Mouse (Mus musculus) heart, postnatal 0 days (tissue): ENCODE data around the gene Wdr45b. TPM values are rescaled to one million over a fixed set of nuclear protein-coding genes. Genes with fewer than 3 reads are reported as not detected.

Experiments used
- ATAC-seq: fragments of 200-750 bp; cut with Nextera tagmentation; 2 replicates; pipeline ENCODE4 v1.8.0; 2017; ENCODE audit warnings: low read depth, moderate number of reproducible peaks, moderate library complexity; ENCODE audit not compliant: insufficient read depth
- DNase-seq: peaks from one replicate; pipeline ENCODE4 v3.0.0-alpha.2; 2016; ENCODE audit warnings: low spot score
- H3K27ac ChIP-seq: fragments of 300-500 bp; sonication (generic); 2 replicates; pipeline ENCODE4 v1.5.1; 2014; ENCODE audit warnings: low read depth, mild to moderate bottlenecking
- H3K27me3 ChIP-seq: fragments of 300-500 bp; sonication (generic); 2 replicates; pipeline ENCODE4 v1.6.1; 2014; ENCODE audit warnings: low read length, mixed read lengths; ENCODE audit not compliant: control insufficient read depth, insufficient read depth
- H3K36me3 ChIP-seq: fragments of 300-500 bp; sonication (generic); replicated peaks from 2 replicates; pipeline ENCODE4 v1.6.1; 2014; ENCODE audit warnings: low read length, mixed read lengths; ENCODE audit not compliant: control insufficient read depth, insufficient read depth
- H3K4me1 ChIP-seq: fragments of 300-500 bp; sonication (generic); 2 replicates; pipeline ENCODE4 v1.6.1; 2014; ENCODE audit warnings: antibody characterized with exemption; ENCODE audit not compliant: control insufficient read depth, insufficient read depth
- H3K4me2 ChIP-seq: fragments of 300-500 bp; sonication (generic); 2 replicates; pipeline ENCODE4 v1.6.1; 2014; ENCODE audit warnings: low read depth, mild to moderate bottlenecking, low read length, moderate library complexity
- H3K4me3 ChIP-seq: fragments of 300-500 bp; sonication (generic); 2 replicates; pipeline ENCODE4 v1.5.1; 2014; ENCODE audit warnings: low read depth, low read length
- H3K9ac ChIP-seq: fragments of 300-500 bp; sonication (generic); replicated peaks from 2 replicates; pipeline ENCODE4 v1.6.1; 2014; ENCODE audit warnings: low read depth, low read length, mixed read lengths
- H3K9me3 ChIP-seq: fragments of 300-500 bp; sonication (generic); replicated peaks from 2 replicates; pipeline ENCODE4 v1.6.1; 2016; ENCODE audit warnings: low read length; ENCODE audit not compliant: control insufficient read depth
- CTCF ChIP-seq: IDR thresholded peaks from 2 replicates; pipeline ENCODE4 v1.5.1; 2016; ENCODE audit warnings: antibody characterized with exemption, control low read depth, low read depth
- EP300 ChIP-seq: IDR thresholded peaks from 2 replicates; pipeline ENCODE4 v1.6.1; 2016; ENCODE audit warnings: antibody characterized with exemption, low read depth
- WGBS: fragments of 180-500 bp; shearing (Covaris S2); extraction: QIAGEN DNeasy Blood & Tissue Kit; methylation state at CpG from one replicate; pipeline ENCODE4 v1.1.7; 2014; 5-methylcytosine and 5-hydroxymethylcytosine counted together
- polyA plus RNA-seq: library from polyadenylated mRNA; unstranded; fragments of >200 nt; fragmentation: Nextera tagmentation; extraction: Ambion mirVana; gene quantifications from 2 replicates; pipeline ENCODE4 v1.2.1, GENCODE M21; 2015
- total RNA-seq: library from RNA; depleted of rRNA; stranded (reverse); fragments of >200 nt; gene quantifications from 2 replicates; pipeline ENCODE4 v1.2.3, GENCODE M21; 2014; ENCODE audit warnings: low replicate concordance

Wdr45b gene
- total and polyA plus RNA-seq, 2 experiments from 2014 or later: 64.7 to 76.1 TPM

DNA sequence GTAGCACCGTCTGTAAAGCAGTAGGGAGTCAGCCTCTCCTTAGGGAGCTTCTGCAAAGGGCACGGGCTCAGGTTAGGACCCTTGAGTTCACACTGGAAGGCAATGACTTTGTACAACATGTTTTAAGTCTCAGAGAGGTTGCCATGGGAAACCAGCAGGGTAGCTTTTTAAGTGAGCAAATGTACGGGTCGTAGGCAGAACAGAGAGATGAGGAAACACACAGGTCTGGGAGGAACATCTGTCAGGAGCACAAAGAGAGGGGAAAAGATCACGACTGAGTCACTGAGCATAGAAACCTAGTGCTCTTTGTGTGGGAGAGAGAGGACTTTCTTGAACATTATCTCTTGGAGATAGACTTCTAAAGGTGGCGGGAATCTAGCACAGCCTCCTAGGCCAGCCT is 26.0 kb upstream of the Wdr45b start:
- 56% methylated on average over 6 of the region's 6 CpGs for WGBS
- Histone ChIP-seq H3K4me2 (no peak overlapping the region), H3K27ac (no peak overlapping the region), H3K9me3 (no peaks in the 10 kb centered on the region), H3K36me3 (no peaks in the 10 kb centered on the region), H3K27me3 (no peaks in the 10 kb centered on the region), H3K9ac (no peak overlapping the region), H3K4me1 (no peaks in the 10 kb centered on the region), H3K4me3 (no peak overlapping the region)
- TF ChIP-seq EP300 (no peak), CTCF (no peak)
- no peak for DNase-seq
- ATAC-seq: no peak

DNA sequence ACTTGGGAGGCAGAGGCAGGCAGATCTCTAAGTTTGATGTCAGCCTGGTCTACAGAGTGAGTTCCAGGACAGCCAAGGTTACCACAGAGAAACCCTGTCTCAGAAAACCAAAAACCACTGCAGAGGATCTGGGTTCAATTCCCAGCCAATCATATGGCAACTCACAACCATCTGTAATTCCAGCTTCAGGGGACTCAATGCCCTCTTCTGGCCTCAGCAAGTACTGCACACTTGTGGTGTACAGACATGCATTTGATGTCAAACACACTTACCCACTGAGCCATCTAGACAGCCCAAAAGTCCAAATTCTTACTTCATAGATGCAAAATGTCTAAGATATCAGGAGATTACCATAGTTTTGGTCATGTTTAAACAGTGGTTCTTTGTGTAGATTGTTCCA is 24.4 kb upstream of the Wdr45b start:
- Histone ChIP-seq H3K9ac (no peak overlapping the region), H3K9me3 (no peaks in the 10 kb centered on the region), H3K27ac (no peak overlapping the region), H3K4me3 (no peak overlapping the region), H3K4me2 (no peak overlapping the region), H3K4me1 (no peaks in the 10 kb centered on the region), H3K27me3 (no peaks in the 10 kb centered on the region), H3K36me3 (no peaks in the 10 kb centered on the region)
- DNase-seq: no peak
- TF ChIP-seq EP300 (no peak), CTCF (no peak)
- no peak for ATAC-seq

DNA sequence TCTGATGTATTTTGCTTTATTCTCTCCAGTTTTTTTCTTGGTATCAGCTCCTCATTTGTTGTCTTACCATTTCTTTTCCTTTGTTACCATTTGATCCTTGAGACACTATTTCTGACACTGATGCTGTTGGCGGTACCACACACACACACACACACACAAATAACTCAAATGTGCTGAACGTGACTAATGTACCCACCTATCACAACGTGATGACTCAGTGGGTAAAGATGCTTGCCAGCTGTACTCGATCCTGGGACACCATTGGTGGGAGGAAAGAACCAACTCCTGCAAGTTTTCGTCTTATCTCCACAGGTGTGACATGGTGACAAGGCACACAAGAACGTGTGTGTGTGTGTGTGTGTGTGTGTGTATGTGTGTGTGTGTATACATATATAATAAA is 19.1 kb upstream of the Wdr45b start:
- TF ChIP-seq CTCF (no peak), EP300 (no peak)
- Histone ChIP-seq H3K27me3 (no peaks in the 10 kb centered on the region), H3K9ac (no peak overlapping the region), H3K4me1 (no peaks in the 10 kb centered on the region), H3K4me3 (no peak overlapping the region), H3K9me3 (no peaks in the 10 kb centered on the region), H3K4me2 (no peak overlapping the region), H3K36me3 (no peaks in the 10 kb centered on the region), H3K27ac (no peak overlapping the region)
- 43% methylated on average over 6 of the region's 6 CpGs for WGBS
- ATAC-seq (no peak), DNase-seq (no peak)

DNA sequence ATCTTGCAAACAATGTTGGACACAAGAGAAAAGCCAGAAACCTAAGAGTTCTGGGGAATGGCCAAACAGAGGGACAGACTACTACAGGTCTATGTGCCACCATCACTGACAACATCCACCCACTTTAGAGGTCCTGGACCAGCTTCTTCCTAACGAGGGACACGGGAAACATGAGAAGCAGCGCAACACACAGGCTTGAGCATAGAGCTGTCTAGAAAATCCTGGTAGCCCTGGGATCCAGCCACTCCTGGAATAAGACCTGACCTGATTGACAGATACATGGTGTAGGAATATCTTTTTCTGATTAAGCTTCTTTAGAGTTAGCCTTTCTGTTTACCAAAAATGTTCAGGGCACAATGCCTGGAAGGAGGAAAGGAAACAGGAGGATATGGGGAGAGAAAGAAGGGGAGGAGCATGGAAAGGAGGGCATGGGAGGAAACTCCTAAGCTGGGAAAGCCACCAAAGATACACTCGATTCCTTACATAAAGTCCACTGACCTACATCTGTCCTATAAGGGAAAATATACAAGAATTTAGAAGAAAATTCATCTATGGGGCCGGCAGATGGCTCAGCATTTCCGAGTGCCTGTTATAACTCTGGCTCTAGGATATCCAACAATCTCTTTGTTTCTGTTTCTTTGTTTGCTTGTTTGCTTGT is 16.2 kb upstream of the Wdr45b start:
- Histone ChIP-seq H3K27me3 (no peaks in the 10 kb centered on the region), H3K27ac (no peak overlapping the region), H3K4me1 (no peaks in the 10 kb centered on the region), H3K4me3 (no peak overlapping the region), H3K36me3 (no peaks in the 10 kb centered on the region), H3K9me3 (no peaks in the 10 kb centered on the region), H3K9ac (no peak overlapping the region), H3K4me2 (no peak overlapping the region)
- TF ChIP-seq CTCF (no peak), EP300 (no peak)
- ATAC-seq (no peak), DNase-seq (no peak)
- WGBS: 76% methylated on average over 6 of the region's 6 CpGs

DNA sequence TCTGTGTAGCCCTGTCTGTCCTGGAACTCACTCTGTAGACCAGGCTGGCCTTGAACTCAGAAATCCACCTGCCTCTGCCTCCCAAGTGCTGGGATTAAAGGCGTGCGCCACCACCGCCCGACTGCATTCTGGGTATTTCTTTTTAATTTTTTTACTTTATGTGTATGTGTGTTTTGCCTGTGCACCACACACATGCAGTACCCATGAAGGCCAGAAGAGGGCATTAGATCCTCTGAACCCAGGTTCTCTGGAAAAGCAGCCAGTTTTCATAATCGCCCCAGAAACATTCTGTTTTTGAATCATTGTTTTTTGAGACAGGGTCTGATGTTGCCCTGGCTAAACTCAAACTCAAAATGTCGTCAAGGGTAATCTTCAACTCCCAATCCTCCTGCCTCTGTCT is 15.4 kb upstream of the Wdr45b start:
- Histone ChIP-seq H3K9ac (no peak overlapping the region), H3K4me1 (no peaks in the 10 kb centered on the region), H3K36me3 (no peaks in the 10 kb centered on the region), H3K9me3 (no peaks in the 10 kb centered on the region), H3K4me3 (no peak overlapping the region), H3K27ac (no peak overlapping the region), H3K27me3 (no peaks in the 10 kb centered on the region), H3K4me2 (no peak overlapping the region)
- no peak for ATAC-seq
- 50% methylated on average over 6 of the region's 6 CpGs for WGBS
- TF ChIP-seq EP300 (no peak), CTCF (peak; percentile 45)
- DNase-seq: no peak

DNA sequence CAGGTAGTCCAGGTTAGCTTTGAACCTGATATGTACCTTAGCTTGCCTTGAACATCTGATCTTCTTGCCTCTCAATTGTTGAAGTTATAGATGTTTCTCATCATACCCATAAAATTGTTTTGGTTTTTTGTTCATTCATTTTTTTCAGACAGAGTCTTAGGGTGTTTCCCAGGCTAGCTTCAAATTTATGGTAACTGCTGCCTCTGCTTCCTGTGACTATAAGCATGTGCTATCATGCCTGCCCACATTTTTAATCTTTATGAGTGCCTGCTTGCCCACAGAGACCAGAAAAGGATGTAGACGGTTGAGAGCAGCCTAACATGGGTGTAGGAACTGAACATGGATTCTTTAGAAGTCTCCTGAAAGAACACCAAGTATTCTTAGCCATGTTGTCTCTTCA is 14.5 kb upstream of the Wdr45b start:
- no peaks in the 10 kb centered on the region for H3K36me3 ChIP-seq
- TF ChIP-seq EP300 (no peak), CTCF (no peak)
- WGBS: 63% methylated on average over 1 of the region's 1 CpGs
- H3K27ac ChIP-seq: no peak overlapping the region
- DNase-seq: no peak
- H3K4me1 ChIP-seq: no peaks in the 10 kb centered on the region
- no peaks in the 10 kb centered on the region for H3K27me3 ChIP-seq
- H3K4me2 ChIP-seq: no peak overlapping the region
- H3K9me3 ChIP-seq: no peaks in the 10 kb centered on the region
- no peak overlapping the region for H3K4me3 ChIP-seq
- no peak overlapping the region for H3K9ac ChIP-seq
- no peak for ATAC-seq
